8 mouse cellular contexts compared by ENCODE assay signal in genomic region chr12:32953596-32954215, GRCm38 (mm10). TPM values are rescaled to one million over a fixed set of nuclear protein-coding genes. Genes with fewer than 3 reads are reported as not detected.
DNase-seq lines count a peak whose midpoint lies in the region; ATAC-seq lines count a peak whose summit lies in the region.

Gene Sypl (plus strand): TSS chr12:32953891.

- peaks cover 41% of the 10 kb centered on the region for H3K79me2 ChIP-seq in macrophage (ENCODE audit: inconsistent target)

- WGBS in hindbrain, embryonic 16.5 days: under 1% methylated on average over 32 of the region's 52 CpGs
- WGBS in macrophage (ENCODE audit: missing documents): under 1% methylated on average over 33 of the region's 52 CpGs

- no peaks in the 10 kb centered on the region for H3K9me3 ChIP-seq in hindbrain, embryonic 16.5 days (ENCODE audit: control insufficient read depth, low read length)

- H3K36me3 ChIP-seq in hindbrain, embryonic 16.5 days (ENCODE audit: control insufficient read depth, insufficient read depth, low read length): no peaks in the 10 kb centered on the region
- no peaks in the 10 kb centered on the region for H3K36me3 ChIP-seq in macrophage (ENCODE audit: inconsistent target)

- H3K4me3 ChIP-seq in hindbrain, embryonic 16.5 days (ENCODE audit: low read length): peak within 1 kb of the TSS; percentile 80
- H3K4me3 ChIP-seq in macrophage (ENCODE audit: inconsistent target): peak within 1 kb of the TSS; percentile 85

- ATAC-seq in hindbrain, embryonic 16.5 days: peak; percentile 98

- no peaks in the 10 kb centered on the region for H3K27me3 ChIP-seq in hindbrain, embryonic 16.5 days (replicated peaks; ENCODE audit: control insufficient read depth, insufficient read depth, low read length)

- peak within 1 kb of the TSS; percentile 98 for H3K27ac ChIP-seq in hindbrain, embryonic 16.5 days (ENCODE audit: low read depth, low read length)
- peak within 1 kb of the TSS; percentile 91 for H3K27ac ChIP-seq in macrophage

- peak within 1 kb of the TSS; percentile 88 for H3K9ac ChIP-seq in hindbrain, embryonic 16.5 days (ENCODE audit: low read depth, low read length)

- peak; percentile 92 for DNase-seq in WW6 (ENCODE audit: low read depth, low spot score)
- DNase-seq in cerebellum, postnatal 4 days (ENCODE audit: low spot score in 2 of 2): peak; percentile 89 to 94
- DNase-seq in gastrocnemius, adult 18-20 months (ENCODE audit: low spot score): peak; percentile 97
- peak; percentile 87 to 95 for DNase-seq in left cerebral cortex, adult 18-20 months (ENCODE audit: low spot score in 2 of 2)
- DNase-seq in right cerebral cortex, adult 18-20 months: peak; percentile 96
- peak; percentile 89 for DNase-seq in urinary bladder, postnatal 10 days (ENCODE audit: low spot score)

- H3K4me1 ChIP-seq in hindbrain, embryonic 16.5 days (ENCODE audit: control insufficient read depth, insufficient read depth, low read depth, low read length): peaks cover 23% of the 10 kb centered on the region

- H3K4me2 ChIP-seq in hindbrain, embryonic 16.5 days (ENCODE audit: low read length): peak within 1 kb of the TSS; percentile 79

RNA-seq across cellular contexts. Expression of gene Sypl, which starts in this region (rescaled TPM):
- 100 to 1,000 TPM; 168 to 201 TPM for total RNA-seq in gastrocnemius, adult 18-20 months (2021)
- polyA plus RNA-seq in hindbrain, embryonic 16.5 days (2015; fragmentation: Nextera tagmentation; extraction: Ambion mirVana): 43.4 and 46.0 TPM in 2 replicates
- total RNA-seq in left cerebral cortex, adult 18-20 months (2021): 10 to 100 TPM; 37.0 to 37.7 TPM
- total RNA-seq in macrophage (2018; cell fraction: chromatin; rRNA removed): 100 to 1,000 TPM in 1 of 26 experiments, 10 to 100 TPM in 25; 18.1 to 101 (median 46.8) TPM
- 100 to 1,000 TPM in 25 of 26 experiments, 10 to 100 TPM in 1; 82.5 to 185 (median 140) TPM for total RNA-seq in macrophage (2018; cell fraction: cytosol; rRNA removed)
- total RNA-seq in macrophage (2018; cell fraction: nucleus; rRNA removed): 100 to 1,000 TPM in 13 of 26 experiments, 10 to 100 TPM in 13; 53.6 to 165 (median 98.3) TPM
- 136 to 183 TPM (median 177 TPM) in 3 replicates for polyA plus RNA-seq in macrophage (2018)

Comparison
In these comparisons a context has a peak if more than half of its experiments do, and no peak if none do; other contexts are left out.
1. Peak in every context shown above with its lines: DNase-seq, ATAC-seq, H3K4me3 ChIP-seq and H3K27ac ChIP-seq.
2. RNA of gene Sypl (total RNA-seq): 168 to 201 TPM in gastrocnemius, adult 18-20 months; 37.0 to 37.7 TPM in left cerebral cortex, adult 18-20 months; every median in the first group is over 4 times any median in the second.